In genomic region chr10:112926961-112927360, GRCm38 (mm10) we compare ENCODE assay signal across 9 mouse cellular contexts. TPM values are rescaled to one million over a fixed set of nuclear protein-coding genes. Genes with fewer than 3 reads are reported as not detected.
DNase-seq lines count a peak whose midpoint lies in the region; ATAC-seq and TF ChIP-seq lines count a peak whose summit lies in the region.
"Had no signal": no experiment of that assay in that cellular context is flagged by ENCODE, and none has a peak within 500 bp of the region (broad histone marks: within the 10 kb centered on the region; RNA-seq: fewer than 3 reads in every experiment).

No protein-coding gene starts in this region.

- H3K4me2 ChIP-seq in heart, postnatal 0 days (ENCODE audit: low read depth, low read length), result peak overlapping the region; percentile 76
- H3K4me2 ChIP-seq in embryonic facial prominence, embryonic 15.5 days (replicated peaks), result peak overlapping the region; percentile 67
- H3K4me2 ChIP-seq in neural tube, embryonic 12.5 days (replicated peaks), result peak overlapping the region; percentile 78

- no peaks in the 10 kb centered on the region for H3K27me3 ChIP-seq in heart, postnatal 0 days (ENCODE audit: control insufficient read depth, insufficient read depth, low read length)
- H3K27me3 ChIP-seq in embryonic facial prominence, embryonic 15.5 days, result no peaks in the 10 kb centered on the region
- no peaks in the 10 kb centered on the region for H3K27me3 ChIP-seq in limb, embryonic 10.5 days (ENCODE audit: low read depth, poor library complexity, severe bottlenecking)
- H3K27me3 ChIP-seq in neural tube, embryonic 12.5 days (replicated peaks), result no peaks in the 10 kb centered on the region

- no peak overlapping the region for H3K4me3 ChIP-seq in heart, postnatal 0 days (ENCODE audit: low read depth, low read length)
- 0 out of 2 replicates have a peak overlapping the region, but pooled peaks have one; percentile 82 for H3K4me3 ChIP-seq in embryonic facial prominence, embryonic 15.5 days (replicated peaks)
- peak overlapping the region; percentile 67 for H3K4me3 ChIP-seq in limb, embryonic 10.5 days
- peak overlapping the region; percentile 73; the same call in 1 of the 2 replicates for H3K4me3 ChIP-seq in neural tube, embryonic 12.5 days

- ATAC-seq in heart, postnatal 0 days (ENCODE audit: insufficient read depth, low read depth), result no peak
- no peak for ATAC-seq in embryonic facial prominence, embryonic 15.5 days (ENCODE audit: insufficient number of reproducible peaks, low FRiP score, low TSS enrichment, low read depth)
- ATAC-seq in neural tube, embryonic 12.5 days (ENCODE audit: low FRiP score, low read depth), result no peak

- H3K27ac ChIP-seq in heart, postnatal 0 days (ENCODE audit: low read depth), result no peak overlapping the region
- no peak overlapping the region for H3K27ac ChIP-seq in embryonic facial prominence, embryonic 15.5 days (replicated peaks)
- no peak overlapping the region for H3K27ac ChIP-seq in limb, embryonic 10.5 days
- H3K27ac ChIP-seq in neural tube, embryonic 12.5 days, result no peak overlapping the region

- TF ChIP-seq EP300 in heart, postnatal 0 days (IDR thresholded peaks at IDR 0.05; ENCODE audit: low read depth), result no peak

- H3K4me1 ChIP-seq in heart, postnatal 0 days (ENCODE audit: control insufficient read depth, insufficient read depth), result peaks cover 24% of the 10 kb centered on the region
- H3K4me1 ChIP-seq in embryonic facial prominence, embryonic 15.5 days, result peaks cover 18% of the 10 kb centered on the region
- peaks cover 13% of the 10 kb centered on the region for H3K4me1 ChIP-seq in limb, embryonic 10.5 days
- H3K4me1 ChIP-seq in neural tube, embryonic 12.5 days, result peaks cover 27% of the 10 kb centered on the region

- no peak for DNase-seq in heart, postnatal 0 days (ENCODE audit: low spot score)
- DNase-seq in heart, adult 9 months (ENCODE audit: low spot score in 2 of 2), result no peak
- no peak for DNase-seq in limb, embryonic 10.5 days (ENCODE audit: low spot score)
- DNase-seq in adrenal gland, postnatal 25 days, result no peak
- DNase-seq in retina, postnatal 1 day, result no peak
- DNase-seq in thymus, postnatal 4 days, result no peak
- DNase-seq: lung, adult 2 months had no signal

- H3K9me3 ChIP-seq in heart, postnatal 0 days (replicated peaks; ENCODE audit: control insufficient read depth, low read length), result no peaks in the 10 kb centered on the region
- H3K9me3 ChIP-seq in embryonic facial prominence, embryonic 15.5 days (replicated peaks), result no peaks in the 10 kb centered on the region
- H3K9me3 ChIP-seq in limb, embryonic 10.5 days (replicated peaks), result no peaks in the 10 kb centered on the region
- no peaks in the 10 kb centered on the region for H3K9me3 ChIP-seq in neural tube, embryonic 12.5 days

- no peak for TF ChIP-seq CTCF in heart, postnatal 0 days (IDR thresholded peaks at IDR 0.05; ENCODE audit: low read depth)

- H3K36me3 ChIP-seq in heart, postnatal 0 days (replicated peaks; ENCODE audit: control insufficient read depth, insufficient read depth, low read length), result peaks cover 17% of the 10 kb centered on the region; the same call in 1 of the 2 replicates
- peaks cover 22% of the 10 kb centered on the region for H3K36me3 ChIP-seq in embryonic facial prominence, embryonic 15.5 days
- H3K36me3 ChIP-seq in limb, embryonic 10.5 days, result peaks cover 48% of the 10 kb centered on the region
- H3K36me3 ChIP-seq in neural tube, embryonic 12.5 days, result peaks cover 19% of the 10 kb centered on the region

- H3K9ac ChIP-seq in heart, postnatal 0 days (replicated peaks; ENCODE audit: low read depth, low read length), result no peak overlapping the region
- no peak overlapping the region for H3K9ac ChIP-seq in embryonic facial prominence, embryonic 15.5 days
- no peak overlapping the region for H3K9ac ChIP-seq in neural tube, embryonic 12.5 days

RNA-seq across cellular contexts. Expression of gene Atxn7l3b, which starts 1.8 kb away (rescaled TPM):
- total RNA-seq in heart, postnatal 0 days (2014; rRNA removed; ENCODE audit: low replicate concordance), result 41.1 and 47.0 TPM in 2 replicates
- 99.3 and 102 TPM in 2 replicates for polyA plus RNA-seq in heart, postnatal 0 days (2015; fragmentation: Nextera tagmentation; extraction: Ambion mirVana)
- polyA plus RNA-seq in embryonic facial prominence, embryonic 15.5 days (2015; fragmentation: Nextera tagmentation; extraction: Ambion mirVana), result 221 and 226 TPM in 2 replicates
- polyA plus RNA-seq in limb, embryonic 10.5 days (2016; fragmentation: Nextera tagmentation; extraction: Ambion mirVana), result 152 and 195 TPM in 2 replicates
- 383 and 408 TPM in 2 replicates for polyA plus RNA-seq in neural tube, embryonic 12.5 days (2016; fragmentation: Nextera tagmentation; extraction: Ambion mirVana)
- 96.7 and 112 TPM in 2 replicates for total RNA-seq in adrenal gland, postnatal 25 days (2021)
